Mouse (Mus musculus): Measurements from ENCODE around the gene Etv3.

The Etv3 gene

DNA sequence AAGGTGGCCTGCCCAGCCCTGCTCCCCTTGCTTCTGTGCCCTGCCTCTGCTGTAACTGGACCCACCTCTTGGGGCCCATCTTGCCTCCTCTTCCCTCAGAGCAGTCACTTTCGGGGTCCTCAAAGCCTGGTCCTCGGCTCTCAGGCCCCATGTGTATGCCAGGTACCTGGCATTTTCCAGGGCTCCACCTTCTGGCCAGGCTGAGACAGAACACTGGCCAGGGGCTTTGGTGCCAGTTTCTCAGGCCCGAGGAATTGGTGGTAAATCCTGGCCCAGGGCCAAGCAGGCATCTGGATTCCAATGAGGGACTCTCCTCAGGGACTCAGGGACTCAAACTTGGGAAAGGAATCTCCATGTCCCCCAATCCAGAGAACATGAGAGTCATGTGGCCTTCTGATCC lies 34.9 kb downstream of the Etv3 start:
- DNase-seq, result no peak

- no peak for DNase-seq
Measured at GRCm38 (mm10) chr3:87561434-87561833, 36.2 kb downstream of the Etv3 start.

DNA sequence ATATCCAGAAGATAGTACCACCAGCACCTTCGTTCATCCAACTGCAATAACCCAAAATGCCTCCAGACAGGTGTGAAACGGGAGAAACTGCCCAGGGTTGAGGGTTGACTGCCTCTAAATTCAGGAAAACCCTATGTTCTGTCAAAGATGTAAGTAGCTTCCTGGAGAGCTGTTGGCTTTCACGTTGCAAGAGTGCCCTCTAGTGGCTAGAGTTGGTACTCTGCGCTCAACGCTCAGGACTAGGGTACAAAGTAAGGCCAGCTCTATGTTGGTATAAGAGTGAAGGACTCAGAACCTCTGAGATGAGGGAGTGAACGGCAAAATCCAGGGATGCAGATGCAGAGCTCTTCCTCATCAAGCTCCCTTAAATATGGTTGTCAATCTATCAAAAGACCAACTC lies 37.2 kb downstream of the Etv3 start:
- DNase-seq, result peak; percentile 90

DNA sequence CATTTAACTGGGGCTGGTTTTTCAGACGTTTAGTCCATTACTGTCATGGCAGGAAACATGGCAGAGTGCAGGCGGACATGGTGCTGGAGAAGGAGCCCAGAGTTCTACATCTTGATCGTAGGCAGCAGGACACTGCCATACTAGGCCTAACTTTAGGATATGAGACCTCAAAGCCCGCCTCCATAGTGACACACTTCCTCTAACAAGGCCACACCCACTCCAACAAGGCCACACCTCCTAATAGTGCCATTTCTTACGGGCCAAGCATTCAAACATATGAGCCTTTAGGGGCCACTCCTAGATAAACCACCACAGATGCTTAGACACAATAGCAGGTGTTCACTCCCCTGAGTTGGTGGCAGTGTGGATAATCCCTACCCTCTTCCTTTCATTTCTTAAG lies 38.3 kb downstream of the Etv3 start:
- DNase-seq, result no peak

- DNase-seq, result no peak
Measured at GRCm38 (mm10) chr3:87565623-87566022, 40.4 kb downstream of the Etv3 start.

GRCm38 (mm10) chr3:87566066-87566465 lies 40.9 kb downstream of the Etv3 start:
- DNase-seq, result peak; percentile 97

DNA sequence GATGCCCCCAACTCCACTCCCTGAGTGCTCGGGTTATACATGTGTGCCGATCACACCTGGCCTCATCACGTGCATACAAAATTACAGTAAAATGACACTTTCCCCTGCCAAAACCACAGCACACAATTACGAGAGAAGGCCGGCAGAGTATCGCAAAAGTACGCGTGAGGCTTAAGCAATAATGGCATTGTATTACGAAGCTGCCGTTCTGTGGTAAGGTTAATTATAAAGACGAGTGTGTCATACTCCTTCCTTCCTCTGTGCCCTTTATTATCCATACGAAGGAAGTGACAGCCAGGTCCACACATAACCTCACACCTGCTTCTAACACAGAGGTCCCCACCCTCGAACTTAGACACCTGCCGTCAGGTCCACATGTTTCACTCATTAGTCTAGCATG lies 42.3 kb downstream of the Etv3 start:
- no peak for DNase-seq

- DNase-seq, result no peak
Measured at GRCm38 (mm10) chr3:87568681-87569080, 43.5 kb downstream of the Etv3 start.

- DNase-seq, result no peak
Measured at GRCm38 (mm10) chr3:87575766-87576165, 50.6 kb downstream of the Etv3 start.

DNA sequence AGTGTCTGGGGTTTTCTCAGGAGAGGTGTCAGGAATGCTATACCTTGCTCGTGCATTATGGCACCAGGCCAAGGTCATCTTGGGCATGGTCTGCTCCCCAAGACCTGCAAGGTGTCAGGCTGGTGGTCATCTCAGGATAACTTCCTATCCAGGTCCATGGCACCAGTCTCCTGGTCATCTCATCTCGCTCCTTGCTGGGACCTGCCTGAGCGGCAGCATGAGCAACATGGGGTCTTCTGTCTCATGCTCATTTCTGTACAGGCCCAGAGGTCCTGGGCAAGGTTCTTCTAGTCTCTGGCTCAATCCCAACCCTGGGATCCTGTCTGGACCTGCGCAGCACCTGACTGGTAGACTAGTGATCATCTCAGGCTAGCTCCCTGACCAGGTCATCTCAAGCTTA lies 57.1 kb downstream of the Etv3 start:
- DNase-seq, result no peak
